In genomic region chr13:24802131-24802691, GRCm38 (mm10) we compare ENCODE assay signal across 8 mouse cellular contexts. TPM values are rescaled to one million over a fixed set of nuclear protein-coding genes. Genes with fewer than 3 reads are reported as not detected.
DNase-seq lines count a peak whose midpoint lies in the region; ATAC-seq and TF ChIP-seq lines count a peak whose summit lies in the region.

No protein-coding gene starts in this region.

- H3K9ac ChIP-seq in neural tube, embryonic 12.5 days: peak overlapping the region; percentile 95

- peaks cover 12% of the 10 kb centered on the region for H3K4me1 ChIP-seq in lung, adult 2 months (ENCODE audit: control insufficient read depth, insufficient read depth, low read length)
- peaks cover 17% of the 10 kb centered on the region for H3K4me1 ChIP-seq in neural tube, embryonic 12.5 days

- TF ChIP-seq CTCF in lung, adult 2 months (IDR thresholded peaks at IDR 0.05; ENCODE audit: insufficient read depth, low read length): no peak

- peak; percentile 17 to 22 for DNase-seq in left cerebral cortex, adult 8-10 months (ENCODE audit: low spot score in 2 of 2)
- DNase-seq in left cerebral cortex, postnatal 36 days (ENCODE audit: low spot score in 2 of 2): no peak
- peak; percentile 56 for DNase-seq in cerebellum, adult 9-11 months
- peak; percentile 18 for DNase-seq in gastrocnemius, postnatal 10 days
- DNase-seq in kidney, adult 18-20 months: peak; percentile 43
- peak; percentile 36 for DNase-seq in lung, adult 2 months
- DNase-seq in thymus, postnatal 14 days: peak; percentile 46

- intact Hi-C loops in left cerebral cortex, postnatal 36 days (cut with DNase I): no loop called here

- H3K4me2 ChIP-seq in neural tube, embryonic 12.5 days (replicated peaks): peak overlapping the region; percentile 79

- 0 out of 2 replicates have a peak overlapping the region, but pooled peaks have one; percentile 50 for H3K27ac ChIP-seq in neural tube, embryonic 12.5 days

- H3K27me3 ChIP-seq in neural tube, embryonic 12.5 days (replicated peaks): no peaks in the 10 kb centered on the region

- no peak for ATAC-seq in neural tube, embryonic 12.5 days (ENCODE audit: low FRiP score, low read depth)

- H3K9me3 ChIP-seq in neural tube, embryonic 12.5 days: no peaks in the 10 kb centered on the region

- under 1% methylated on average over 26 of the region's 26 CpGs for WGBS in lung, adult 2 months
- under 1% methylated on average over 26 of the region's 26 CpGs for WGBS in neural tube, embryonic 12.5 days

- peak overlapping the region; percentile 95 for H3K4me3 ChIP-seq in lung, adult 2 months (replicated peaks; ENCODE audit: extremely low read depth, low read depth, low read length)
- peak overlapping the region; percentile 97 for H3K4me3 ChIP-seq in neural tube, embryonic 12.5 days

- peaks cover 12% of the 10 kb centered on the region for H3K36me3 ChIP-seq in neural tube, embryonic 12.5 days

- TF ChIP-seq POLR2A in lung, adult 2 months (IDR thresholded peaks at IDR 0.05; ENCODE audit: borderline replicate concordance, extremely low read depth, low read depth, low read length): no peak

RNA-seq across cellular contexts. Expression of gene BC005537, which starts 0.8 kb away (rescaled TPM):
- total RNA-seq in left cerebral cortex, adult 8-10 months (2022): 100 to 1,000 TPM; 134 to 163 (median 147) TPM
- total RNA-seq in left cerebral cortex, postnatal 36 days (2021): 100 to 1,000 TPM; 156 to 161 TPM
- total RNA-seq in gastrocnemius, postnatal 10 days (2021): 10 to 100 TPM; 61.1 to 71.3 TPM
- 27.0 and 34.5 TPM in 2 replicates for polyA plus RNA-seq in lung, adult 2 months (2012; rRNA removed)
- polyA plus RNA-seq in neural tube, embryonic 12.5 days (2016; fragmentation: Nextera tagmentation; extraction: Ambion mirVana): 21.4 and 24.1 TPM in 2 replicates

RNA-seq across cellular contexts. Expression of gene Acot13, which starts 29.1 kb away (rescaled TPM):
- 10 to 100 TPM; 83.7 to 90.3 (median 87.8) TPM for total RNA-seq in left cerebral cortex, adult 8-10 months (2022)
- total RNA-seq in left cerebral cortex, postnatal 36 days (2021): 10 to 100 TPM; 81.0 to 89.7 TPM
- total RNA-seq in gastrocnemius, postnatal 10 days (2021): 10 to 100 TPM; 90.3 to 97.4 TPM
- polyA plus RNA-seq in lung, adult 2 months (2012; rRNA removed): 32.3 and 32.6 TPM in 2 replicates
- polyA plus RNA-seq in neural tube, embryonic 12.5 days (2016; fragmentation: Nextera tagmentation; extraction: Ambion mirVana): 43.4 and 44.3 TPM in 2 replicates

RNA-seq across cellular contexts. Expression of gene Tdp2, which starts 29.3 kb away (rescaled TPM):
- total RNA-seq in left cerebral cortex, adult 8-10 months (2022): 10 to 100 TPM; 19.9 to 25.0 (median 21.5) TPM
- total RNA-seq in left cerebral cortex, postnatal 36 days (2021): 10 to 100 TPM; 19.0 to 21.6 TPM
- total RNA-seq in gastrocnemius, postnatal 10 days (2021): 10 to 100 TPM; 10.8 to 12.4 TPM
- 8.9 and 12.7 TPM in 2 replicates for polyA plus RNA-seq in lung, adult 2 months (2012; rRNA removed)
- polyA plus RNA-seq in neural tube, embryonic 12.5 days (2016; fragmentation: Nextera tagmentation; extraction: Ambion mirVana): 60.9 and 61.5 TPM in 2 replicates

RNA-seq across cellular contexts. Expression of gene Gmnn, which starts 40.5 kb away (rescaled TPM):
- 1 to 10 TPM; 2.6 to 6.5 (median 5.6) TPM for total RNA-seq in left cerebral cortex, adult 8-10 months (2022)
- total RNA-seq in left cerebral cortex, postnatal 36 days (2021): 1 to 10 TPM; 3.1 to 5.0 TPM
- 1 to 10 TPM; 3.7 to 5.6 TPM for total RNA-seq in gastrocnemius, postnatal 10 days (2021)
- 2.2 and 3.2 TPM in 2 replicates for polyA plus RNA-seq in lung, adult 2 months (2012; rRNA removed)
- 66.3 and 69.1 TPM in 2 replicates for polyA plus RNA-seq in neural tube, embryonic 12.5 days (2016; fragmentation: Nextera tagmentation; extraction: Ambion mirVana)

RNA-seq across cellular contexts. Expression of gene D130043K22Rik, which starts 42.7 kb away (rescaled TPM):
- total RNA-seq in left cerebral cortex, adult 8-10 months (2022): 10 to 100 TPM; 25.5 to 29.0 (median 27.3) TPM
- 10 to 100 TPM; 29.8 to 33.6 TPM for total RNA-seq in left cerebral cortex, postnatal 36 days (2021)
- under 1 TPM; 0.05 to 0.07 TPM for total RNA-seq in gastrocnemius, postnatal 10 days (2021)
- polyA plus RNA-seq in lung, adult 2 months (2012; rRNA removed): 0.71 and 0.86 TPM in 2 replicates
- polyA plus RNA-seq in neural tube, embryonic 12.5 days (2016; fragmentation: Nextera tagmentation; extraction: Ambion mirVana): 1.9 and 2.4 TPM in 2 replicates

Comparison
In these comparisons a context has a peak if more than half of its experiments do, and no peak if none do; other contexts are left out.
1. DNase-seq: peak in left cerebral cortex, adult 8-10 months (2 of 2), cerebellum, adult 9-11 months (single experiment), gastrocnemius, postnatal 10 days (single experiment), kidney, adult 18-20 months (single experiment), lung, adult 2 months (single experiment) and thymus, postnatal 14 days (single experiment); none in left cerebral cortex, postnatal 36 days (0 of 2).